Comparison of ENCODE assay signal across 19 mouse cellular contexts in the genomic region with DNA sequence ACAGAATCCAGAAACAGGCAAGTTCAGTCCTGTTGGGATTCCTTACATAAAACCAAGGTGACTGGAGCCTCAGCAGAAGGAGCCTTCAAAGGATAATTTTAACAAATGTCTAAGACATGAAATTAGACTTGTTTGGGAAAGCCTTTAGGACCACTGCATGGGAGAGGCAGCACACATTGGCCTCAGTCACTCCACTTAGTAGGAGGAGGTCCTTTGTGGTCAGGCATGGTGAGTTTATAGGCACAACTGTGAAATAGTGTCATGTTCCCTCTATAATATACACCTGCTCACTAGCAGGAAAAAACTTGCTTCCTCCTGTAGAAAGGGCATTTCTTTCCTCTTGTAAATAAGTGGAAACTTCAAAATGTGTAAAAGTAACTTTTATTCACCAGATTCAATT.
A peak's percentile ranks its signal among the peaks of the same experiment; 100 is the strongest.
DNase-seq lines count a peak whose midpoint lies in the region; ATAC-seq and TF ChIP-seq lines count a peak whose summit lies in the region.
"Had no signal": no experiment of that assay in that cellular context is flagged by ENCODE, and none has a peak within 500 bp of the region (broad histone marks: within the 10 kb centered on the region; RNA-seq: fewer than 3 reads in every experiment).

No protein-coding gene starts in this region.

- no peak overlapping the region for H3ac ChIP-seq in myocyte (ENCODE audit: control insufficient read depth, insufficient read length)

- H3K4me2 ChIP-seq in midbrain, embryonic 11.5 days, result no peak overlapping the region
- H3K4me2 ChIP-seq in midbrain, embryonic 16.5 days (ENCODE audit: low read length), result no peak overlapping the region
- H3K4me2 ChIP-seq in myocyte (ENCODE audit: low read depth), result no peak overlapping the region

- DNase-seq in midbrain, embryonic 11.5 days (ENCODE audit: low spot score, missing footprints), result peak; percentile 82
- no peak for DNase-seq in testis, postnatal 14 days (ENCODE audit: low spot score)
- DNase-seq: adrenal gland, adult 2 months; adrenal gland, adult 8-10 months; adrenal gland, postnatal 10 days; adrenal gland, postnatal 14 days; adrenal gland, postnatal 25 days; adrenal gland, postnatal 36 days; B cell, adult 2 months; cerebellum, adult 11 months; cerebellum, adult 11-12 months; cerebellum, adult 18-20 months had no signal

- H3K9ac ChIP-seq in midbrain, embryonic 11.5 days (ENCODE audit: low read length), result no peak overlapping the region
- no peak overlapping the region for H3K9ac ChIP-seq in midbrain, embryonic 16.5 days (ENCODE audit: low read depth, low read length)

- no peaks in the 10 kb centered on the region for H3K9me3 ChIP-seq in midbrain, embryonic 11.5 days (ENCODE audit: control insufficient read depth, low read length)
- H3K9me3 ChIP-seq in midbrain, embryonic 16.5 days (replicated peaks; ENCODE audit: control insufficient read depth, low read length, poor library complexity, severe bottlenecking), result peaks cover 4% of the 10 kb centered on the region
- H3K9me3 ChIP-seq: G1E had no signal

- H3K36me3 ChIP-seq in midbrain, embryonic 11.5 days (ENCODE audit: control insufficient read depth, insufficient read depth, low read length), result no peaks in the 10 kb centered on the region
- H3K36me3 ChIP-seq in midbrain, embryonic 16.5 days (ENCODE audit: control insufficient read depth, insufficient read depth, low read length), result no peaks in the 10 kb centered on the region
- no peaks in the 10 kb centered on the region for H3K36me3 ChIP-seq in myocyte (ENCODE audit: control insufficient read depth, insufficient read depth)
- H3K36me3 ChIP-seq: G1E had no signal

- H3K27me3 ChIP-seq in midbrain, embryonic 11.5 days (ENCODE audit: control insufficient read depth, insufficient read depth, low read length), result no peaks in the 10 kb centered on the region
- H3K27me3 ChIP-seq in midbrain, embryonic 16.5 days (ENCODE audit: control insufficient read depth, insufficient read depth, low read depth, low read length), result no peaks in the 10 kb centered on the region
- H3K27me3 ChIP-seq in myocyte (ENCODE audit: control insufficient read depth, insufficient read depth, insufficient read length), result no peaks in the 10 kb centered on the region
- H3K27me3 ChIP-seq: CH12.LX, Patski had no signal

- no peaks in the 10 kb centered on the region for H3K4me1 ChIP-seq in midbrain, embryonic 11.5 days (ENCODE audit: control insufficient read depth, insufficient read depth, low read length)
- H3K4me1 ChIP-seq in midbrain, embryonic 16.5 days (ENCODE audit: control insufficient read depth, insufficient read depth, low read length), result no peaks in the 10 kb centered on the region

- no peak for ATAC-seq in midbrain, embryonic 11.5 days (ENCODE audit: low FRiP score)
- no peak for ATAC-seq in midbrain, embryonic 16.5 days
- ATAC-seq: activated CD4-positive, CD25-positive, alpha-beta regulatory T cell, adult 4 months; CD4-positive, CD25-positive, alpha-beta regulatory T cell, adult 4 months; Patski had no signal

- no peaks in the 10 kb centered on the region for H3K79me2 ChIP-seq in myocyte (ENCODE audit: control insufficient read depth, insufficient read depth)

- H3K4me3 ChIP-seq in midbrain, embryonic 11.5 days (ENCODE audit: low read depth, low read length), result no peak overlapping the region
- no peak overlapping the region for H3K4me3 ChIP-seq in midbrain, embryonic 16.5 days (ENCODE audit: low read depth, low read length)
- H3K4me3 ChIP-seq in myocyte, result no peak overlapping the region

- no peak for TF ChIP-seq POLR2A in myocyte (IDR thresholded peaks at IDR 0.05; ENCODE audit: insufficient read length, low read depth)

- no peak overlapping the region for H3K27ac ChIP-seq in midbrain, embryonic 11.5 days (ENCODE audit: low read depth, low read length)
- no peak overlapping the region for H3K27ac ChIP-seq in midbrain, embryonic 16.5 days (ENCODE audit: low read length)

TF ChIP-seq in myocyte, 11 proteins besides CTCF, POLR2A, EP300 and RAD21:
- TF ChIP-seq TCF3 (IDR thresholded peaks at IDR 0.05; ENCODE audit: insufficient read length, low read depth) (no peak), TCF12 (IDR thresholded peaks at IDR 0.05; ENCODE audit: insufficient read depth, poor library complexity, severe bottlenecking) (peak; percentile 3), MYOG (IDR thresholded peaks at IDR 0.05; ENCODE audit: control insufficient read depth in 1 of 3, insufficient read depth in 1 of 3, insufficient read length in 2 of 3, low read depth in 2 of 3) (peak in 1 of 3 experiments; percentile 56), MYOD1 (IDR thresholded peaks at IDR 0.05; ENCODE audit: control insufficient read depth in 1 of 3, insufficient read length in 2 of 3, low read depth in 2 of 3) (peak in 2 of 3 experiments; percentile 40 to 55), MAX (IDR thresholded peaks at IDR 0.05; ENCODE audit: low read depth) (no peak)
